Mouse (Mus musculus) brain, embryonic 14.5 days (tissue): ENCODE measurements around the gene Rab22a.
"Not testable (repeated sequence)": the region's sequence is repeated elsewhere in the genome, so short reads cannot be mapped to it uniquely, and the experiment has no call there.

Experiments used
- CTCF ChIP-seq: fragments of 200-500 bp; IDR thresholded peaks from 2 replicates; pipeline ENCODE4 v1.5.1; 2012; ENCODE audit warnings: inconsistent platforms, mild to moderate bottlenecking, moderate library complexity, borderline replicate concordance; ENCODE audit not compliant: insufficient read depth, insufficient read length; ENCODE audit errors: extremely low read depth
- POLR2A ChIP-seq: fragments of 200-500 bp; IDR thresholded peaks from 2 replicates; pipeline ENCODE4 v1.6.1; 2012; ENCODE audit warnings: mild to moderate bottlenecking, inconsistent platforms, borderline replicate concordance; ENCODE audit not compliant: poor library complexity, insufficient read depth, insufficient read length, severe bottlenecking; ENCODE audit errors: extremely low read depth

- TF ChIP-seq CTCF, POLR2A: not testable (repeated sequence)
Measured at GRCm38 (mm10) chr2:173719115-173719514, 59.6 kb downstream of the Rab22a start, which contains the start of gene 1700010B08Rik.
